Mouse (Mus musculus): ENCODE results near the gene Ugt1a6a. TPM values are rescaled to one million over a fixed set of nuclear protein-coding genes. Genes with fewer than 3 reads are reported as not detected.

The Ugt1a6a gene
- total and polyA plus RNA-seq, 2 experiments, result 55.4 to 106 TPM

- H3K79me2 ChIP-seq (ENCODE audit: control insufficient read depth, insufficient read depth, low read length), result no peaks in the 10 kb centered on the region
- H3K4me3 ChIP-seq (ENCODE audit: insufficient read depth, low read depth, low read length), result no peak overlapping the region
- WGBS, result 79% methylated on average over 3 of the region's 3 CpGs
- TF ChIP-seq POLR2A (IDR thresholded peaks at IDR 0.05; ENCODE audit: extremely low read depth, insufficient read depth, low read length), result no peak
- no peak for TF ChIP-seq CTCF (IDR thresholded peaks at IDR 0.05; ENCODE audit: low read depth, low read length)
- peaks cover 2% of the 10 kb centered on the region; the same call in 1 of the 2 replicates for H3K4me1 ChIP-seq (ENCODE audit: control insufficient read depth, insufficient read depth, low read length)
- H3K9ac ChIP-seq (ENCODE audit: low read depth, low read length), result no peak overlapping the region
- no peak for DNase-seq (ENCODE audit: extremely low read depth, low read depth, low spot score)
- no peaks in the 10 kb centered on the region for H3K36me3 ChIP-seq (ENCODE audit: control insufficient read depth, insufficient read depth, low read length)
- H3K27ac ChIP-seq (replicated peaks; ENCODE audit: insufficient read depth, low read depth, low read length), result no peak overlapping the region
- no peaks in the 10 kb centered on the region for H3K27me3 ChIP-seq (ENCODE audit: control insufficient read depth, insufficient read depth, low read length)
These were observed 95.0 kb downstream of the Ugt1a6a start for GRCm38 (mm10) chr1:88229566-88229965.

GRCm38 (mm10) chr1:88229986-88230385, 95.4 kb downstream of the Ugt1a6a start:
- Histone ChIP-seq H3K36me3 (ENCODE audit: control insufficient read depth, insufficient read depth, low read length) (no peaks in the 10 kb centered on the region), H3K9ac (ENCODE audit: low read depth, low read length) (no peak overlapping the region), H3K79me2 (ENCODE audit: control insufficient read depth, insufficient read depth, low read length) (no peaks in the 10 kb centered on the region), H3K27me3 (ENCODE audit: control insufficient read depth, insufficient read depth, low read length) (no peaks in the 10 kb centered on the region), H3K27ac (replicated peaks; ENCODE audit: insufficient read depth, low read depth, low read length) (no peak overlapping the region), H3K4me3 (ENCODE audit: insufficient read depth, low read depth, low read length) (no peak overlapping the region), H3K4me1 (ENCODE audit: control insufficient read depth, insufficient read depth, low read length) (peaks cover 2% of the 10 kb centered on the region; the same call in 1 of the 2 replicates)
- TF ChIP-seq POLR2A (IDR thresholded peaks at IDR 0.05; ENCODE audit: extremely low read depth, insufficient read depth, low read length) (no peak), CTCF (IDR thresholded peaks at IDR 0.05; ENCODE audit: low read depth, low read length) (no peak)
- DNase-seq (ENCODE audit: extremely low read depth, low read depth, low spot score), result no peak
- 85% methylated on average over 5 of the region's 5 CpGs for WGBS

- WGBS, result 78% methylated on average over 7 of the region's 7 CpGs
- H3K79me2 ChIP-seq (ENCODE audit: control insufficient read depth, insufficient read depth, low read length), result no peaks in the 10 kb centered on the region
- no peaks in the 10 kb centered on the region for H3K27me3 ChIP-seq (ENCODE audit: control insufficient read depth, insufficient read depth, low read length)
- H3K36me3 ChIP-seq (ENCODE audit: control insufficient read depth, insufficient read depth, low read length), result no peaks in the 10 kb centered on the region
- no peaks in the 10 kb centered on the region; the same call in 1 of the 2 replicates for H3K4me1 ChIP-seq (ENCODE audit: control insufficient read depth, insufficient read depth, low read length)
- DNase-seq (ENCODE audit: extremely low read depth, low read depth, low spot score), result no peak
- H3K27ac ChIP-seq (replicated peaks; ENCODE audit: insufficient read depth, low read depth, low read length), result no peak overlapping the region
- no peak overlapping the region for H3K9ac ChIP-seq (ENCODE audit: low read depth, low read length)
- no peak for TF ChIP-seq POLR2A (IDR thresholded peaks at IDR 0.05; ENCODE audit: extremely low read depth, insufficient read depth, low read length)
- no peak for TF ChIP-seq CTCF (IDR thresholded peaks at IDR 0.05; ENCODE audit: low read depth, low read length)
- H3K4me3 ChIP-seq (ENCODE audit: insufficient read depth, low read depth, low read length), result no peak overlapping the region
These were observed 95.8 kb downstream of the Ugt1a6a start for GRCm38 (mm10) chr1:88230421-88230820.

DNA sequence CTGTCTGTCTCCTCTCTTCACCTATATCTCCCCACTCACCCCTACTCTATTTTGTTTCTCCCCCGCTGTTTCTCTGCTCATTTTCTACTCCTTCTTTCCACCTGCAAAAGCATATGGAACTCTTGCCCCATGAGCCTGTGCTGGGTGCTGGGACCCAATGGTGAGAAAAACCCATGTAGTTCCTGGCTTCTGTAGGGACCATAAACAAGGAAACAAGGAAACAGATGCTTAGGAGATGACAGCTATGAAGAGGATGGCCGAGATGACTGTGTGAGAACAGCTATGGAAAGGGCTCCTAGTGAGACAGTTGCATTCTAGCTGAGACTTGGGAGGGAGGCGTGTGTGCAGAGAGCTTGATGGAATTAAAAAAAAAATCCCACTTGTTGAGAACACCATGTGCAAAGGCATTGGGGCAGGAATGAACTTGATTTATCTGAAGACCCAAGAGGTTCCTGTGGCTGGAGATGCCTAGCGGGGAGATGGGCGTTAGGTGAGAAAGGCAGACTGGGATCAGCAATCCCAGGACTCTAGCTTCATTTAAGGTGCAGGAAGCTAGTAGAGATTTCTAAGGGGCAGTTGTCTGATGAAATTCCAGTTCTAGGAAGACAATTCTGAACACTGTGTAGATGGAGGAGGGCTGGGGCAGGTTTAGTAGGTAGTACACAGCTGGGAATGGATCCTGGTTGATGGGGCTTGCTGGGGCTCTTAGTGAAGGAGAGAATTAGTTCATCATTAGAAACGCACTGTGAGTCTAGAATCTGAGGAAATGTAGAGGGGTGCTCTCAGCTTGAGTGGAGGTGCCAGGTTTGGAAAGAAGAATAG, 96.6 kb downstream of the Ugt1a6a start:
- Histone ChIP-seq H3K27me3 (ENCODE audit: control insufficient read depth, insufficient read depth, low read length) (no peaks in the 10 kb centered on the region), H3K36me3 (ENCODE audit: control insufficient read depth, insufficient read depth, low read length) (no peaks in the 10 kb centered on the region), H3K27ac (replicated peaks; ENCODE audit: insufficient read depth, low read depth, low read length) (no peak overlapping the region), H3K9ac (ENCODE audit: low read depth, low read length) (no peak overlapping the region), H3K4me3 (ENCODE audit: insufficient read depth, low read depth, low read length) (no peak overlapping the region), H3K79me2 (ENCODE audit: control insufficient read depth, insufficient read depth, low read length) (no peaks in the 10 kb centered on the region), H3K4me1 (ENCODE audit: control insufficient read depth, insufficient read depth, low read length) (no peaks in the 10 kb centered on the region)
- 78% methylated on average over 6 of the region's 6 CpGs for WGBS
- no peak for DNase-seq (ENCODE audit: extremely low read depth, low read depth, low spot score)
- TF ChIP-seq POLR2A (IDR thresholded peaks at IDR 0.05; ENCODE audit: extremely low read depth, insufficient read depth, low read length), result no peak
- no peak for TF ChIP-seq CTCF (IDR thresholded peaks at IDR 0.05; ENCODE audit: low read depth, low read length)

- Histone ChIP-seq H3K4me1 (ENCODE audit: control insufficient read depth, insufficient read depth, low read length) (no peaks in the 10 kb centered on the region), H3K27me3 (ENCODE audit: control insufficient read depth, insufficient read depth, low read length) (no peaks in the 10 kb centered on the region), H3K27ac (replicated peaks; ENCODE audit: insufficient read depth, low read depth, low read length) (no peak overlapping the region), H3K9ac (ENCODE audit: low read depth, low read length) (no peak overlapping the region), H3K79me2 (ENCODE audit: control insufficient read depth, insufficient read depth, low read length) (no peaks in the 10 kb centered on the region), H3K36me3 (ENCODE audit: control insufficient read depth, insufficient read depth, low read length) (no peaks in the 10 kb centered on the region), H3K4me3 (ENCODE audit: insufficient read depth, low read depth, low read length) (no peak overlapping the region)
- WGBS, result 67% methylated on average over 7 of the region's 7 CpGs
- DNase-seq (ENCODE audit: extremely low read depth, low read depth, low spot score), result no peak
- TF ChIP-seq POLR2A (IDR thresholded peaks at IDR 0.05; ENCODE audit: extremely low read depth, insufficient read depth, low read length), result no peak
These were observed 97.3 kb downstream of the Ugt1a6a start for GRCm38 (mm10) chr1:88231803-88232499.
